Mouse (Mus musculus) colon, adult 2 months (tissue): Measurements from ENCODE around the gene Olfr1121. TPM values are rescaled to one million over a fixed set of nuclear protein-coding genes. Genes with fewer than 3 reads are reported as not detected.

ENCODE experiments used
- polyA plus RNA-seq: library from polyadenylated mRNA; depleted of rRNA; stranded (reverse); fragments of >200 nt; gene quantifications from 2 replicates; pipeline ENCODE4 v1.2.3, GENCODE M21; 2012; rRNA removed

Gene Olfr1121
- not detected in 2 replicates for polyA plus RNA-seq

DNA sequence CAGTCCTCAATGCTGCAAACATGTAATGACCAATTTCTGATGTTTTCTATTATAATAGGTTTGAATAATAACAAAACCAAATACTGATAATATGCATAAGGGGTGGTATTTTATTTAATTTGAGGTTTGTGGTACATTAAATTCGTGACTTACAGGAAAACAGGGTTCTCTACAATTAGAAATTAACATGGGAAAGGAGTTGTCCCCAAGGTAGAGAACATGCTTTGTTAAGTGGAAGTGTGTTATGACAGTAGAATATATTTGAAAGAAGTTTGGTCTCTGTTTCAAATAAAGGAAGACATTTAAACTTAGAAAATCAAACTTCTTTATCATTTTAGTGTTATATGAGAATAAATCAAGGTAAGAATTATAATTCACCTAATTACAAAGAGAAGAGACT is at the start of gene Olfr1121:
Gene Olfr1121 (plus strand): TSS at position 301 of the 400 bp plus-strand sequence.

DNA sequence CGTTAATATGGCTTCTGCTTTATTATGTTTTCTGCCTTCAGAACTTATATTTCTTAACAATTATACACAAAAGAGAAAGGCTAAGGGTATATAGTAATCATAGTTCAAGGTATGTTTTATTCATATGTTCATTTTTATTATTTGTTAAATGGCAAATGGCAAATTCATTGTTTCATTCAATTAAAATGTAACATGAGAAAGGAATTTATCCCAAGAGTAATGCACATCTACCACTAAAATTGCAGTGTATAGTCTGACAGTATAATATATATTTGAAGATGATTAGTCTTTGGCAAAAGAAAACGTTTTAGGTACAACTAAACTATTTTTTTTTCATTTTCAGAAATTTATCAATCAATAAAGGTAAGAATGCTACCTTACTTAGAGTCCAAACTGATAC is 15.2 kb upstream of the Olfr1121 start, which contains the start of gene Olfr1120:
Gene Olfr1120 (plus strand): TSS at position 301 of the 400 bp plus-strand sequence.

DNA sequence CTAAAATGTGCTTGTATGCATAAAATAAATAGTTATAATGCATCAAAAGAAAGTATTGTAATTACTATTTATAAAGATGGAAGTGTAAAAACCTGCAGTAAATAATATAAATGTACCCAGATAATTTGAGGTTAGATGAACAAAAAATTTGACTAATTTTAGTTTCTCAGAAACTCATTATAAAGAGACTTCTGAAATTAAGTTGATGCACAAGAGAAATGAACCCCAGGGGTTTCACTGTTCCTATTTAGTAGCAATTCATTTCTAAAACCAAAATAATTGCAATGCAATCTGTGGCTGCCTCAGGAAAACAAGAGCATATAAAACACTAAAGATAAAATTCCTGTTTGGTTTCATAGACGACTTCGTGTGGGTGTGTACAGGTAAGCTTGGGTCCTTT is 15.9 kb downstream of the Olfr1121 start, which contains the start of gene Olfr1122:
Gene Olfr1122 (plus strand): TSS at position 301 of the 400 bp plus-strand sequence.

DNA sequence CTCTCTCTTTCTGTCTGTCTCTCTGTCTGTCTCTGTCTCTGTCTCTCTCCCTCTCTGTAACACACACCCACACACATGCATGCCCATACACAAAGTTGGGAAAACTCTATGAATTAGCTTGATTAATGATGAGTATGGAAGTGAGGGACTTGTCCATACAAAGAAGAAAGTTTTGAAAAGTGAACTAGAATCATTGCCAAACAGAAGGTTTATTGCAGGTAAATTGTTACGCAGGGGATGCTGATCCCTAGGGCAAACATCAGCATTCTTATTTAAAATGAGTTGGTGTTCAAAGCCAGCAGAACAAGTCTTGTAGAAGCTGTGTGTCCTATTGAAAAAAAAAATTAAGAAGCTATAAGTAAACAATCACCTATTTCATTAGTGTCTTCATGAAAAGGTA is 46.6 kb downstream of the Olfr1121 start, which contains the start of gene Olfr1123:
Gene Olfr1123 (plus strand): TSS at position 301 of the 400 bp plus-strand sequence.

Other genes starting within 250 kb of the Olfr1121 start
- gene Olfr1110, start 229.6 kb upstream of the Olfr1121 start, polyA plus RNA-seq, result not detected in 2 replicates
- not detected in 2 replicates for gene Olfr1111, start 217.3 kb upstream of the Olfr1121 start, polyA plus RNA-seq
- not detected in 2 replicates for gene Olfr1112, start 182.1 kb upstream of the Olfr1121 start, polyA plus RNA-seq
- not detected in 2 replicates for gene Olfr1113, start 160.9 kb upstream of the Olfr1121 start, polyA plus RNA-seq
- not detected in 2 replicates for gene Olfr1115, start 121.9 kb upstream of the Olfr1121 start, polyA plus RNA-seq
- not detected in 2 replicates for gene Olfr1116, start 102.4 kb upstream of the Olfr1121 start, polyA plus RNA-seq
- not detected in 2 replicates for gene Olfr1118, start 62.3 kb upstream of the Olfr1121 start, polyA plus RNA-seq
- gene Olfr1120, start 15.1 kb upstream of the Olfr1121 start, polyA plus RNA-seq, result not detected in 2 replicates
- not detected in 2 replicates for gene Olfr1122, start 16.0 kb downstream of the Olfr1121 start, polyA plus RNA-seq
- gene Olfr1123, start 46.7 kb downstream of the Olfr1121 start, polyA plus RNA-seq, result not detected in 2 replicates
- not detected in 2 replicates for gene Olfr1124, start 60.4 kb downstream of the Olfr1121 start, polyA plus RNA-seq
- gene Olfr1126, start 84.1 kb downstream of the Olfr1121 start, polyA plus RNA-seq, result not detected in 2 replicates
- not detected in 2 replicates for gene Pramel7, start 127.2 kb downstream of the Olfr1121 start, polyA plus RNA-seq
- not detected in 2 replicates for gene Pramel6, start 136.7 kb downstream of the Olfr1121 start, polyA plus RNA-seq
- not detected in 2 replicates for gene Olfr153, start 161.9 kb downstream of the Olfr1121 start, polyA plus RNA-seq
- not detected in 2 replicates for gene Olfr1128, start 175.6 kb downstream of the Olfr1121 start, polyA plus RNA-seq
- not detected in 2 replicates for gene Olfr1129, start 204.0 kb downstream of the Olfr1121 start, polyA plus RNA-seq
- gene Olfr1130, start 236.3 kb downstream of the Olfr1121 start, polyA plus RNA-seq, result not detected in 2 replicates